ENCODE assay signal across 8 mouse cellular contexts in the genomic region with DNA sequence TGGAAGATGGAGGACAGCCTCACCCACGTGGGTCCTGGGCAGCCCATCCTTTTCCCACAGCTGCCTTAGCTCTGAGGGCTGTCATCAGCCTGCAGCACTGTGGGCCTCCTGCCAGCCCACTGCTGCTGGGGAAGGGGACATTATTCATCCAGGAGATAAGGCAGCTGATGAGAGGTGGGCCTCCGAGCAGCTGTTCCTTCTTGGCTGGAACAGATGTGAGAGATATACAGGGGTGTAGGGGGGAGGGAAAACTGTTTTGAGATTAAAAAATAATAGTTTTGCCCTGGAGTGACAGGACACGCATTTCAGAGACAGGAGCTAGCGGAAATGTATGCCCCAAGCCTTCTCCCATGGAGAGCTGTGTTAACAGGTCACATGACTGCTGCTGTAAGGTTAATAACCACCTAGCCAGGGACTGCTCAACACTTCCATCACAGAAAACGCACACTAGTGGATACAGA.
DNase-seq lines count a peak whose midpoint lies in the region; ATAC-seq and TF ChIP-seq lines count a peak whose summit lies in the region.

No protein-coding gene starts in this region.

- TF ChIP-seq POLR2A in myocyte (IDR thresholded peaks at IDR 0.05; ENCODE audit: insufficient read length, low read depth), result no peak

- 0 out of 2 replicates have a peak, but pooled peaks cover 11% of the 10 kb centered on the region for H3K4me1 ChIP-seq in limb, embryonic 11.5 days (ENCODE audit: control insufficient read depth, insufficient read depth, low read length)
- peaks cover 30% of the 10 kb centered on the region for H3K4me1 ChIP-seq in limb, embryonic 10.5 days
- H3K4me1 ChIP-seq in heart, embryonic 14.5 days (ENCODE audit: control insufficient read depth in 2 of 2, insufficient read depth in 2 of 2, low read length in 2 of 2), result peaks cover 30 to 35% of the 10 kb centered on the region in 2 experiments

- WGBS in limb, embryonic 11.5 days, result 40% methylated on average over 5 of the region's 5 CpGs
- WGBS in limb, embryonic 10.5 days, result 46% methylated on average over 5 of the region's 5 CpGs
- 8% methylated on average over 5 of the region's 5 CpGs for WGBS in heart, embryonic 14.5 days

- DNase-seq in limb, embryonic 11.5 days (ENCODE audit: low spot score), result no peak
- no peak for DNase-seq in limb, embryonic 10.5 days (ENCODE audit: low spot score)
- DNase-seq in kidney, postnatal 14 days, result peak; percentile 87
- DNase-seq in T-cell, adult 2 months (ENCODE audit: low spot score), result no peak
- DNase-seq in left cerebral cortex, postnatal 10 days (ENCODE audit: extremely low spot score in 1 of 2, low spot score in 2 of 2), result no peak

- H3K9me3 ChIP-seq in limb, embryonic 11.5 days (ENCODE audit: control insufficient read depth, low read length), result no peaks in the 10 kb centered on the region
- H3K9me3 ChIP-seq in limb, embryonic 10.5 days (replicated peaks), result no peaks in the 10 kb centered on the region
- no peaks in the 10 kb centered on the region for H3K9me3 ChIP-seq in heart, embryonic 14.5 days (ENCODE audit: control insufficient read depth, low read length)

- H3K4me2 ChIP-seq in limb, embryonic 11.5 days (ENCODE audit: low read depth, severe bottlenecking), result no peak overlapping the region
- H3K4me2 ChIP-seq in heart, embryonic 14.5 days (ENCODE audit: low read length), result peak overlapping the region; percentile 29
- no peak overlapping the region for H3K4me2 ChIP-seq in myocyte (ENCODE audit: low read depth)

- H3K79me2 ChIP-seq in myocyte (ENCODE audit: control insufficient read depth, insufficient read depth), result no peaks in the 10 kb centered on the region

- H3ac ChIP-seq in myocyte (ENCODE audit: control insufficient read depth, insufficient read length), result no peak overlapping the region

- no peak overlapping the region for H3K9ac ChIP-seq in limb, embryonic 11.5 days (ENCODE audit: low read length)
- H3K9ac ChIP-seq in heart, embryonic 14.5 days (ENCODE audit: low read length), result no peak overlapping the region

- H3K36me3 ChIP-seq in limb, embryonic 11.5 days (ENCODE audit: control insufficient read depth, insufficient read depth, low read length), result no peaks in the 10 kb centered on the region
- H3K36me3 ChIP-seq in limb, embryonic 10.5 days, result no peaks in the 10 kb centered on the region
- no peaks in the 10 kb centered on the region for H3K36me3 ChIP-seq in heart, embryonic 14.5 days (ENCODE audit: control insufficient read depth, insufficient read depth, low read length)
- H3K36me3 ChIP-seq in myocyte (ENCODE audit: control insufficient read depth, insufficient read depth), result no peaks in the 10 kb centered on the region

- no peak overlapping the region for H3K27ac ChIP-seq in limb, embryonic 11.5 days (replicated peaks; ENCODE audit: low read depth, low read length)
- no peak overlapping the region for H3K27ac ChIP-seq in limb, embryonic 10.5 days
- H3K27ac ChIP-seq in heart, embryonic 14.5 days (replicated peaks in 1 of 2; ENCODE audit: control insufficient read depth in 1 of 2, insufficient read depth in 1 of 2, low read depth in 2 of 2, low read length in 2 of 2), result peak overlapping the region; percentile 3 to 39

- H3K4me3 ChIP-seq in limb, embryonic 11.5 days (ENCODE audit: low read depth, low read length), result no peak overlapping the region
- H3K4me3 ChIP-seq in limb, embryonic 10.5 days, result no peak overlapping the region
- no peak overlapping the region for H3K4me3 ChIP-seq in heart, embryonic 14.5 days (ENCODE audit: control insufficient read depth in 1 of 2, insufficient read depth in 1 of 2, low read depth in 1 of 2, low read length in 2 of 2)
- no peak overlapping the region for H3K4me3 ChIP-seq in myocyte

- ATAC-seq in limb, embryonic 11.5 days (ENCODE audit: insufficient number of reproducible peaks, low FRiP score, low TSS enrichment, low read depth), result peak; percentile 74
- ATAC-seq in heart, embryonic 14.5 days (ENCODE audit: insufficient number of reproducible peaks, insufficient read depth, low FRiP score, low read depth), result peak; percentile 87
- no peak for ATAC-seq in cerebellum, adult (ENCODE audit: insufficient number of reproducible peaks, low FRiP score, low TSS enrichment)

- intact Hi-C loops in left cerebral cortex, postnatal 10 days (cut with DNase I), result no loop called here

- H3K27me3 ChIP-seq in limb, embryonic 11.5 days (ENCODE audit: control insufficient read depth, insufficient read depth, low read length), result no peaks in the 10 kb centered on the region
- no peaks in the 10 kb centered on the region for H3K27me3 ChIP-seq in limb, embryonic 10.5 days (ENCODE audit: low read depth, poor library complexity, severe bottlenecking)
- peaks cover 3% of the 10 kb centered on the region; the same call in 1 of the 2 replicates for H3K27me3 ChIP-seq in heart, embryonic 14.5 days (ENCODE audit: control insufficient read depth, insufficient read depth, low read length)
- H3K27me3 ChIP-seq in myocyte (ENCODE audit: control insufficient read depth, insufficient read depth, insufficient read length), result no peaks in the 10 kb centered on the region

TF ChIP-seq in myocyte, 11 proteins besides CTCF, POLR2A, EP300 and RAD21:
- peak in 1 of 3 experiments; percentile 26 for TF ChIP-seq MYOD1 (IDR thresholded peaks at IDR 0.05; ENCODE audit: control insufficient read depth in 1 of 3, insufficient read length in 2 of 3, low read depth in 2 of 3)
- TF ChIP-seq REST (IDR thresholded peaks at IDR 0.05; ENCODE audit: insufficient read depth, insufficient read length), result no peak
- no peak for TF ChIP-seq CEBPB (IDR thresholded peaks at IDR 0.05; ENCODE audit: insufficient read depth, poor library complexity, severe bottlenecking)
- TF ChIP-seq MYOG (IDR thresholded peaks at IDR 0.05; ENCODE audit: control insufficient read depth in 1 of 3, insufficient read depth in 1 of 3, insufficient read length in 2 of 3, low read depth in 2 of 3), result peak in 2 of 3 experiments; percentile 30 to 56

Comparison
In these comparisons a context has a peak if more than half of its experiments do, and no peak if none do; other contexts are left out.
1. H3K27ac ChIP-seq: peak in heart, embryonic 14.5 days (2 of 2); none in limb, embryonic 11.5 days (single experiment) and limb, embryonic 10.5 days (single experiment).